Mouse (Mus musculus): ENCODE results near the gene Tspo2. TPM values are rescaled to one million over a fixed set of nuclear protein-coding genes. Genes with fewer than 3 reads are reported as not detected.

Gene Tspo2
- polyA plus RNA-seq, 2 experiments, result 168 to 210 TPM

- DNase-seq (ENCODE audit: low read depth in 3 of 3, low spot score in 3 of 3), result no peak
- Histone ChIP-seq H3K9ac (replicated peaks) (no peak overlapping the region), H3K36me3 (replicated peaks; ENCODE audit: control insufficient read depth, insufficient read depth, low read depth) (no peaks in the 10 kb centered on the region), H3K4me1 (replicated peaks; ENCODE audit: control insufficient read depth in 2 of 2, insufficient read depth in 2 of 2, low read length in 1 of 2) (peaks cover 10 to 41% of the 10 kb centered on the region in 2 experiments), H3K9me3 (ENCODE audit: control insufficient read depth, low read length) (no peaks in the 10 kb centered on the region), H3K27ac (no peak overlapping the region), H3K4me2 (ENCODE audit: low read depth) (no peak overlapping the region), H3K4me3 (ENCODE audit: insufficient read depth in 1 of 2, low read depth in 2 of 2, low read length in 2 of 2) (no peak overlapping the region), H3K27me3 (ENCODE audit: control insufficient read depth, insufficient read depth, low read length) (no peaks in the 10 kb centered on the region)
- WGBS (ENCODE audit: insufficient replicate concordance), result 38% methylated on average over 11 of the region's 11 CpGs
- no peak for TF ChIP-seq CTCF (IDR thresholded peaks at IDR 0.05; ENCODE audit: low read depth)
- no peak for TF ChIP-seq EP300 (IDR thresholded peaks at IDR 0.05; ENCODE audit: low read depth)
- no peak for ATAC-seq (ENCODE audit: insufficient read depth)
Measured at GRCm38 (mm10) chr17:48427852-48428530, 23.3 kb downstream of the Tspo2 start.

GRCm38 (mm10) chr17:48426991-48427750 is 24.2 kb downstream of the Tspo2 start:
- ATAC-seq (ENCODE audit: insufficient read depth) (no peak), DNase-seq (ENCODE audit: low read depth in 3 of 3, low spot score in 3 of 3) (no peak)
- Histone ChIP-seq H3K27me3 (ENCODE audit: control insufficient read depth, insufficient read depth, low read length) (no peaks in the 10 kb centered on the region), H3K4me2 (ENCODE audit: low read depth) (no peak overlapping the region), H3K9me3 (ENCODE audit: control insufficient read depth, low read length) (no peaks in the 10 kb centered on the region), H3K36me3 (replicated peaks; ENCODE audit: control insufficient read depth, insufficient read depth, low read depth) (no peaks in the 10 kb centered on the region; the same call in 1 of the 2 replicates), H3K9ac (replicated peaks) (no peak overlapping the region), H3K4me1 (replicated peaks; ENCODE audit: control insufficient read depth in 2 of 2, insufficient read depth in 2 of 2, low read length in 1 of 2) (peaks cover 8 to 37% of the 10 kb centered on the region in 2 experiments), H3K4me3 (ENCODE audit: insufficient read depth in 1 of 2, low read depth in 2 of 2, low read length in 2 of 2) (no peak overlapping the region), H3K27ac (no peak overlapping the region)
- 40% methylated on average over 13 of the region's 13 CpGs for WGBS (ENCODE audit: insufficient replicate concordance)
- no peak for TF ChIP-seq EP300 (IDR thresholded peaks at IDR 0.05; ENCODE audit: low read depth)
- TF ChIP-seq CTCF (IDR thresholded peaks at IDR 0.05; ENCODE audit: low read depth), result no peak

- H3K9me3 ChIP-seq (ENCODE audit: control insufficient read depth, low read length), result no peaks in the 10 kb centered on the region
- no peaks in the 10 kb centered on the region for H3K27me3 ChIP-seq (ENCODE audit: control insufficient read depth, insufficient read depth, low read length)
- no peak overlapping the region for H3K4me3 ChIP-seq (ENCODE audit: insufficient read depth in 1 of 2, low read depth in 2 of 2, low read length in 2 of 2)
- 20% methylated on average over 9 of the region's 9 CpGs for WGBS (ENCODE audit: insufficient replicate concordance)
- DNase-seq (ENCODE audit: low read depth in 3 of 3, low spot score in 3 of 3), result no peak
- H3K4me1 ChIP-seq (replicated peaks; ENCODE audit: control insufficient read depth in 2 of 2, insufficient read depth in 2 of 2, low read length in 1 of 2), result peaks cover 7 to 32% of the 10 kb centered on the region in 2 experiments
- H3K27ac ChIP-seq, result no peak overlapping the region
- TF ChIP-seq CTCF (IDR thresholded peaks at IDR 0.05; ENCODE audit: low read depth) (no peak), EP300 (IDR thresholded peaks at IDR 0.05; ENCODE audit: low read depth) (no peak)
- no peak overlapping the region for H3K4me2 ChIP-seq (ENCODE audit: low read depth)
- ATAC-seq (ENCODE audit: insufficient read depth), result peak; percentile 51; the same call in 1 of the 2 replicates
- peak overlapping the region; percentile 35; the same call in 1 of the 2 replicates for H3K9ac ChIP-seq (replicated peaks)
- no peaks in the 10 kb centered on the region; the same call in 1 of the 2 replicates for H3K36me3 ChIP-seq (replicated peaks; ENCODE audit: control insufficient read depth, insufficient read depth, low read depth)
Measured at GRCm38 (mm10) chr17:48425823-48426612, 25.3 kb downstream of the Tspo2 start.

- Histone ChIP-seq H3K9me3 (ENCODE audit: control insufficient read depth, low read length) (no peaks in the 10 kb centered on the region), H3K4me2 (ENCODE audit: low read depth) (no peak overlapping the region), H3K4me3 (ENCODE audit: insufficient read depth in 1 of 2, low read depth in 2 of 2, low read length in 2 of 2) (no peak overlapping the region), H3K27me3 (ENCODE audit: control insufficient read depth, insufficient read depth, low read length) (no peaks in the 10 kb centered on the region), H3K27ac (no peak overlapping the region), H3K36me3 (replicated peaks; ENCODE audit: control insufficient read depth, insufficient read depth, low read depth) (no peaks in the 10 kb centered on the region; the same call in none of the 2 replicates), H3K9ac (replicated peaks) (no peak overlapping the region), H3K4me1 (replicated peaks; ENCODE audit: control insufficient read depth in 2 of 2, insufficient read depth in 2 of 2, low read length in 1 of 2) (peaks cover 7 to 29% of the 10 kb centered on the region in 2 experiments)
- ATAC-seq (ENCODE audit: insufficient read depth), result no peak
- TF ChIP-seq EP300 (IDR thresholded peaks at IDR 0.05; ENCODE audit: low read depth) (no peak), CTCF (IDR thresholded peaks at IDR 0.05; ENCODE audit: low read depth) (no peak)
- no peak for DNase-seq (ENCODE audit: low read depth in 3 of 3, low spot score in 3 of 3)
- 75% methylated on average over 9 of the region's 9 CpGs for WGBS (ENCODE audit: insufficient replicate concordance)
Measured at GRCm38 (mm10) chr17:48424237-48424636, 27.1 kb downstream of the Tspo2 start.

Data from liver, embryonic 14.5 days (tissue).